Mouse (Mus musculus) embryonic fibroblast, embryonic 13.5 days (primary cell): ENCODE results near the gene Lyzl4. TPM values are rescaled to one million over a fixed set of nuclear protein-coding genes. Genes with fewer than 3 reads are reported as not detected.

Experiments used
- H3K27ac ChIP-seq: 2 replicates; pipeline ENCODE4 v1.5.1; 2012; ENCODE audit warnings: low read length, control low read depth, inconsistent platforms; ENCODE audit not compliant: insufficient read depth
- H3K4me1 ChIP-seq: 2 replicates; pipeline ENCODE4 v1.6.1; 2011; ENCODE audit warnings: low read length; ENCODE audit not compliant: control insufficient read depth, insufficient read depth
- H3K4me3 ChIP-seq: 2 replicates; pipeline ENCODE4 v1.5.1; 2011; ENCODE audit warnings: mild to moderate bottlenecking, control low read depth, low read length; ENCODE audit not compliant: insufficient read depth
- CTCF ChIP-seq: IDR thresholded peaks from 2 replicates; pipeline ENCODE4 v1.5.1; 2011; ENCODE audit warnings: mild to moderate bottlenecking, control low read depth, low read length, moderate library complexity, borderline replicate concordance; ENCODE audit not compliant: insufficient read depth
- POLR2A ChIP-seq: IDR thresholded peaks from 2 replicates; pipeline ENCODE4 v1.6.1; 2011; ENCODE audit warnings: low read depth, mild to moderate bottlenecking, control low read depth, low read length, moderate library complexity
- polyA plus RNA-seq: library from polyadenylated mRNA; stranded (reverse); fragments of >200 nt; gene quantifications from 2 replicates; pipeline ENCODE4 v1.2.4, GENCODE M21; 2011; ENCODE audit warnings: low read depth; ENCODE audit not compliant: missing spikeins, insufficient read length

Gene Lyzl4
- polyA plus RNA-seq, 1 experiment: not detected

- Histone ChIP-seq H3K4me3 (no peak overlapping the region), H3K4me1 (no peaks in the 10 kb centered on the region), H3K27ac (no peak overlapping the region)
- TF ChIP-seq CTCF (no peak), POLR2A (no peak)
Observed at GRCm38 (mm10) chr9:121592948-121593550, 48.8 kb downstream of the Lyzl4 start.

DNA sequence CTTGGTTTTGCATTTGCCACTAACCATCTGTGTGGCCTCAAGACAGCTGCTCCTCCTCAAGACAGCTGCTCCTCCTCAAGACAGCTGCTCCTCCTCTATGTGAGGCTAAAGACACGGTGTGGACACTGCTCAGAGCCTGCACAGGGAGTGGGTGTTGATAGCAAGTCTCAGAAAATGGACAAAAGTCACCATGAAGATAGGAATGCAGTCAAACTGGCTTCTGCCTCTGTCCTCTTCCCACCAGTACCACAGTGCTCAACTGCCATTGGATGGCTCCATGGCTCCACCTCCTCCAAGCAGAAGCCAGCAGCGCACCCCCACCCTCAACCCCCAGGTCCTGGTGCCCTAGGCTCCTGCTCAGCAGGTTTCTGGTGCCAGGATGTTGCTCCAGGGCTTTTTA, 52.4 kb downstream of the Lyzl4 start:
- TF ChIP-seq CTCF: no peak
- TF ChIP-seq POLR2A: no peak
- Histone ChIP-seq H3K4me1 (no peaks in the 10 kb centered on the region), H3K4me3 (no peak overlapping the region), H3K27ac (no peak overlapping the region)

DNA sequence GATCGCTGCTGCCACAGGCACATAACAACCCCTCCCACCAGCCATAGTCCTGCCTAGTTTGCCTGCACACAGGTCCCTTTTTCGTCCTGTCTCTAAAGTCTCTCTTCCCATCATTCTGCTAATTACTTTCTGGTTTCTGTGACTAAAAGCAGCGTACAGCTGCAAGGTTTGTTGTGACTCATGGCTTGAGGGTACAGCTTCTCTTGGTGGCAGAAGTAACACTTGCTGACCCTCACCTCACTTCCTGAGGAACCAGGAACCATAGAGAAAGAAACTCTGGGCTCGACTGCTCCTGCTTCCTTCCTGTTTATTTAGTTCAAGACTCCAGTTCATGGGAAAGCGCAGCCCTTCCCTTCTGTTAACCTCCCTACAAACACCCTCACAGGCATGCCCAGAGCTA, 67.5 kb downstream of the Lyzl4 start:
- no peak overlapping the region for H3K27ac ChIP-seq

DNA sequence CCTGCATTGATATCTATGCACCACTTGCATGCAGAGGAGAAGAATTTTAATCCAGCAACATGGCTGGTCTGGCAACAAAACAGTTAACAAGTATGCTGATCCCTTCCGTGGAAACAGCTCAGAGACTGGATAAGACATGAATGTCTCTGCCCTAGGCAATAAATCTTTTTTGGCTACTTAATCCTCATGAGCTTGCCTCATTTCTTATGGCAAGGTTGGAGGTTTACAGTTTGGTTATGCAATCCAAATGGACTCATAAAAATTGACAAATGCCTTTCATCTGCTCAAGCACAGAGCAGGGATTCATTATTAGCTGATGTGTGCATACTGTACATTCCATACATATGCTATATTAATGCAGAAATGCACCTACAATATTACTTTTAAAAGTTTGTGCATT, 73.4 kb downstream of the Lyzl4 start:
- TF ChIP-seq CTCF: no peak
- TF ChIP-seq POLR2A: no peak
- H3K4me1 ChIP-seq: no peaks in the 10 kb centered on the region

More for the DNA sequence above, 67.5 kb downstream of the Lyzl4 start:
- TF ChIP-seq CTCF (no peak), POLR2A (no peak)
- no peak overlapping the region for H3K4me3 ChIP-seq
- H3K4me1 ChIP-seq: no peaks in the 10 kb centered on the region

DNA sequence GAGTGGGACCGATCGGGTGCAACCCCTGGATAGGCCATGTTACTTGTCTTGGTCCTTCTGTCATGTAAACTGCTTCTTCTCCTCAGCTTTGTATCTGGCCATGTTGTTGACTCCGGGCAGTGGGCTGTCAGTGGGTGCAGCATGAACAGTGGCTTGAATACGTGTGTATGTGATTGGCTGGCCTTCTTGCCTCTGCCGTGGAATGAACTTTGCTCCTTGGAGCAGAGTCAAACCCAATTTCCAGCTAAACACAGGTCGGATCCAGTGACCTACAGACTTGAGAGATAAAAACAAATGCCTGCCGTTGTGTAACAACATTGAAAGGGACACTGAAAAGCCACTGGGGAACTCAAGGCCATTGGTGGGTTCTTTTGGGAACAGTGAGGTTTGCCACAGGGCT, 75.5 kb downstream of the Lyzl4 start:
- Histone ChIP-seq H3K4me1 (no peaks in the 10 kb centered on the region), H3K27ac (no peak overlapping the region), H3K4me3 (no peak overlapping the region)
- TF ChIP-seq CTCF (no peak), POLR2A (no peak)

More for the DNA sequence above, 73.4 kb downstream of the Lyzl4 start:
- H3K4me3 ChIP-seq: no peak overlapping the region
- no peak overlapping the region for H3K27ac ChIP-seq

- no peak overlapping the region for H3K27ac ChIP-seq
- no peaks in the 10 kb centered on the region for H3K4me1 ChIP-seq
- TF ChIP-seq POLR2A (no peak), CTCF (no peak)
- H3K4me3 ChIP-seq: no peak overlapping the region
Observed at GRCm38 (mm10) chr9:121563276-121563675, 78.6 kb downstream of the Lyzl4 start.

DNA sequence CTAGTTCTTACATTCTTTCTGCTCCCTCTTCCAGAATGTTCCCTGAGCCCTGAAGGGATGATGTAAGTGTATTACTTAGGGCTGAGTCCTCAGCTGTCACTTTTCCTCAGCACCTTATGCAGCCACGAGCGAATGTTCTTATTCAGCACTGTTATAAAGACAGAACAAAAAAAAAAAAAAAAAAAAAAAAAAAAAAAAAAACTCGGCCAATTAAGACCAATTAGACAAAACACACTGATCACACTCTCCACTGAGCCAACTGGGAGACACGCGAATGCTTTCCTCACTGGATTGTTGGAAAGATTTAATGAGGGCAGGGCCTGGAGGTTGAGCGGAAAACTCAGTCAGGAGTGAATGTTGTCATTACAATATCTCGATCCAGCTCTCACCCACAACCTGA, 81.4 kb downstream of the Lyzl4 start:
- no peak overlapping the region for H3K4me3 ChIP-seq
- no peak for TF ChIP-seq CTCF
- TF ChIP-seq POLR2A: no peak
- no peaks in the 10 kb centered on the region for H3K4me1 ChIP-seq
- no peak overlapping the region for H3K27ac ChIP-seq

GRCm38 (mm10) chr9:121558167-121558566, 83.7 kb downstream of the Lyzl4 start:
- Histone ChIP-seq H3K27ac (no peak overlapping the region), H3K4me1 (no peaks in the 10 kb centered on the region), H3K4me3 (no peak overlapping the region)
- TF ChIP-seq CTCF (no peak), POLR2A (no peak)

- TF ChIP-seq CTCF (no peak), POLR2A (no peak)
Observed at GRCm38 (mm10) chr9:121556913-121557312, 85.0 kb downstream of the Lyzl4 start.

GRCm38 (mm10) chr9:121555395-121556000, 86.4 kb downstream of the Lyzl4 start:
- TF ChIP-seq POLR2A (no peak), CTCF (no peak)
- Histone ChIP-seq H3K4me1 (no peaks in the 10 kb centered on the region), H3K4me3 (no peak overlapping the region), H3K27ac (no peak overlapping the region)

More at GRCm38 (mm10) chr9:121556913-121557312, 85.0 kb downstream of the Lyzl4 start:
- no peak overlapping the region for H3K27ac ChIP-seq
- no peaks in the 10 kb centered on the region for H3K4me1 ChIP-seq
- no peak overlapping the region for H3K4me3 ChIP-seq
